Mouse (Mus musculus): ENCODE measurements around the gene Cxcr4. TPM values are rescaled to one million over a fixed set of nuclear protein-coding genes. Genes with fewer than 3 reads are reported as not detected.

The Cxcr4 gene
- polyA plus RNA-seq (2014; fragmentation: Nextera tagmentation; extraction: Ambion mirVana), result 8.6 and 10.7 TPM in 2 replicates

DNA sequence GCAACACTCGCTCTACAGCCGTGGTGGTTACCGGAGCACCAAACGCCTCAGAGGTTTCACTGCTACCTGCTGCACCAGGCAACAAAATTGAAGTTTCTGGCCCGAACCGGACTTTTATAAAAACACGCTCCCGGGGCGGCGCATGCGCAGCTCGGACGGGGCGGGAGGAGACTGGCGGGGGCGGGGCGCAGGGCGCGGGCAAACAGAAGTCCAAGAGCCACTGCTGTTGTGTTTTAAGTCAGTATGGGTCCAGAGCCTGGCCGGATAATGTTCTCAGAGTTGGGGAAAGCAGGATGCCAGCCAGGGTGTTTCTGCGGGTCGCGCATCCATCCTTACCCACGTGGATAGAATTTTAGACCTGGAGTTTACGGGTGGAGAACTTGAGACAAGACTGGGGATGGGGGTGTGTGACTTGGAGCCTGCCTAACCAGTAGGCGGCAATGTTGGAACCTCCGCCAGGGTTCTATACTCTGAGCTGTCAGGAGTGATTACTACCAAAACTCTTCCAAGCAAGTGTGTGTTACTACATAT is at the start of gene Cxcr4:
Cxcr4 (minus strand) TSS at position 83 of the 531 bp plus-strand sequence.
- DNase-seq (ENCODE audit: low spot score), result peak; percentile 82
- no peaks in the 10 kb centered on the region for H3K9me3 ChIP-seq (ENCODE audit: control insufficient read depth, low read length)
- no peaks in the 10 kb centered on the region; the same call in 1 of the 2 replicates for H3K27me3 ChIP-seq (ENCODE audit: control insufficient read depth, insufficient read depth, low read length)
- WGBS, result under 1% methylated on average over 27 of the region's 27 CpGs
- peak within 1 kb of the TSS; percentile 80 for H3K9ac ChIP-seq
- peak within 1 kb of the TSS; percentile 83 for H3K27ac ChIP-seq
- peaks cover 40% of the 10 kb centered on the region for H3K4me1 ChIP-seq (replicated peaks; ENCODE audit: control insufficient read depth, insufficient read depth, low read length)
- H3K36me3 ChIP-seq (replicated peaks; ENCODE audit: control insufficient read depth, insufficient read depth), result no peaks in the 10 kb centered on the region
- peak within 1 kb of the TSS; percentile 93 for H3K4me2 ChIP-seq (replicated peaks)
- H3K4me3 ChIP-seq (replicated peaks; ENCODE audit: low read length), result peak within 1 kb of the TSS; percentile 51
- peak; percentile 67 for ATAC-seq (ENCODE audit: low FRiP score)

DNA sequence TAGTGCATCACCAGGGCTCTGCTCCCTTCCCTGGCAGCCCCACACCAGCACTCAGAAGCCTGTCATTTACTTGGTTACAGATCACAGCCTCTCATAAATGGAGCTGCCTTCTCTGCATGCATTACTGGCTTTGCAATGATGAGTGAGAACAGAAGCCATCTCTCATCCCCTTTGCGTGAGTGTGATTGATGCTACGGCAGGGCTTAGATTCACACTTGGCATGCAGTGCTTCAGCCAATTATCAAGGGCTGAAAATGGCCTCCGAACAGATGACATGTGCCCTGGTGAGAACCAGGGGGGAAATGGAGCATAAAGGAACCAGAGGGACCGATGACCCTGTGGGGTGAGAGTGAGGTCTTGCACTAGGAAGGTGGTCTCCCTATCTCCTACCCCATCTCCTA is 47.6 kb upstream of the Cxcr4 start:
- WGBS, result 35% methylated on average over 4 of the region's 4 CpGs
- ATAC-seq (ENCODE audit: low FRiP score) (0 out of 2 replicates have a peak, but pooled peaks have one; percentile 50), DNase-seq (ENCODE audit: low spot score) (no peak)
- Histone ChIP-seq H3K4me3 (replicated peaks; ENCODE audit: low read length) (no peak overlapping the region), H3K4me2 (replicated peaks) (no peak overlapping the region), H3K9ac (no peak overlapping the region), H3K9me3 (ENCODE audit: control insufficient read depth, low read length) (no peaks in the 10 kb centered on the region), H3K27ac (0 out of 2 replicates have a peak overlapping the region, but pooled peaks have one; percentile 5), H3K36me3 (replicated peaks; ENCODE audit: control insufficient read depth, insufficient read depth) (no peaks in the 10 kb centered on the region), H3K27me3 (ENCODE audit: control insufficient read depth, insufficient read depth, low read length) (no peaks in the 10 kb centered on the region), H3K4me1 (replicated peaks; ENCODE audit: control insufficient read depth, insufficient read depth, low read length) (peaks cover 15% of the 10 kb centered on the region)

DNA sequence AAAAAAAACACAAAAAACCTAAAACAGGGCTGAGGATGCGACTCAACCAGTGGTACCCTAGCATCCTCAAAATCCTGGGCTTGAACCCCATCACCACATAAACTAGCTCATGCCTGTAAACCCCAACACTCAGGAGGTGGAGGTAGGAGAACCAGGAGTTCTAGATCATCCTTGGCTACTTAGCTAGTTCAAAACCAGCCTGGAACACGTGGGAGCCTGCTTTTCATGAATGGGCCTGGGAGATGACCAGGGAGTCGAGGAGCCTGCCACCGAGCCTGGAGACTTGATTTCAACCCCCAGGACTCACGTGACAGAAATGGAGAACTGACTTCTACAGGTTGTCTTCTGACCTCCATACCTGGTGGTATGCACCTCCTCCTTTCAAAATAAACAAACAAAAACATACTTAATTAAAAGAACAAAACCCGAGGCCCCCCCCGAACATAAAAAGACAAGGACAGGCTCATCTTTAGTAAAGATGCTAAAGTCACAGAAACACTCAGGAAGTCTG is 45.2 kb upstream of the Cxcr4 start:
- no peaks in the 10 kb centered on the region for H3K36me3 ChIP-seq (replicated peaks; ENCODE audit: control insufficient read depth, insufficient read depth)
- no peak overlapping the region for H3K4me3 ChIP-seq (replicated peaks; ENCODE audit: low read length)
- peaks cover 6% of the 10 kb centered on the region; the same call in 1 of the 2 replicates for H3K4me1 ChIP-seq (replicated peaks; ENCODE audit: control insufficient read depth, insufficient read depth, low read length)
- DNase-seq (ENCODE audit: low spot score), result no peak
- no peaks in the 10 kb centered on the region for H3K9me3 ChIP-seq (ENCODE audit: control insufficient read depth, low read length)
- H3K27me3 ChIP-seq (ENCODE audit: control insufficient read depth, insufficient read depth, low read length), result no peaks in the 10 kb centered on the region
- WGBS, result 87% methylated on average over 7 of the region's 7 CpGs
- no peak overlapping the region for H3K9ac ChIP-seq
- no peak for ATAC-seq (ENCODE audit: low FRiP score)
- no peak overlapping the region for H3K4me2 ChIP-seq (replicated peaks)
- no peak overlapping the region for H3K27ac ChIP-seq

DNA sequence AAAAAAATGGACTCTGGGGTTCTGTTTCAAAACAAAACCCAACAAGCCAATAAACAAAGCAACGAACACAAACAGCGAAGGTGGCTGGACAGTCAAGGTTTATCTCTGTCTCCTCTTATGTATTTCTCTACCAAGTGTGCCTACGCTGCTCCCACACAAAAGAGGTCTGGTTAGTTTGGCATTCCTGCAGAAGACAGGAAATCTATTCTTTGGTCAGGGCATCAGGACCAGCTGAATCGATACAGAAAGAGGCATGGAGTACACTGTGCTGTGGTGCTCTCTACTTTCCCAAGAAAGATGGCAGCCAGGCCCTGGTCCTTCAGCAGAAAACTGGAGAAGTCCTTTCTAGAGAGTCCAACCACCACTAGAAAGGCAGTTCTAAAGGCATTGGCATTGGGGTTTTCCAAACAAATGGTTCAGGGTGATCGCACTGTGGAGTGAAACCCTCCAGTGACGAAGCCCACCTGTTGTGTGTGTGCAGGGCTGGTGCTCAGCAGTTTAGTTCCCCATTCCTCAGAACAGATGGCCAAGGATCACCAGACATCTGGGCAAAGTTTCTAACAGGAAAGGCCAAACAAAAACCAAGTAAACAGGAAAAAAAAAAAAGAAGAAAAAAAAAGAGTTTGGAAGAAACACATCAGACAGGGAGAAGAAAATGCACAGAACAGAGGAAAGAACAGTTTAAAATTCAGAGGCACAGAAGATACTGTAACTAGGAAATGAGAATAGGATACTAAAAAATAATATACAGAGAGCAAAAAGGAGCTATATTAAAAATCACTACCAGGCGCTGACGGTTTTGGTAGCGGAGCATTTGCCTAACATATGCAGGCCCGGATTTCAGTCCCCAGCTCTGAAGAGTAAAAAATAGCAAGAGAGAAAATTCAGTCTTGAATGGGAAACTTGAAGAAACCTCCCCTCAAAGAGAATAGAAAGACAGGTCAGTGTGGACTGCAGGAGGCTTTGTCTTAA is 44.5 kb upstream of the Cxcr4 start:
- no peak overlapping the region for H3K4me3 ChIP-seq (replicated peaks; ENCODE audit: low read length)
- H3K27me3 ChIP-seq (ENCODE audit: control insufficient read depth, insufficient read depth, low read length), result no peaks in the 10 kb centered on the region
- 91% methylated on average over 10 of the region's 10 CpGs for WGBS
- H3K27ac ChIP-seq, result no peak overlapping the region
- no peaks in the 10 kb centered on the region for H3K36me3 ChIP-seq (replicated peaks; ENCODE audit: control insufficient read depth, insufficient read depth)
- no peak overlapping the region for H3K9ac ChIP-seq
- no peaks in the 10 kb centered on the region for H3K9me3 ChIP-seq (ENCODE audit: control insufficient read depth, low read length)
- 0 out of 2 replicates have a peak, but pooled peaks cover 6% of the 10 kb centered on the region for H3K4me1 ChIP-seq (replicated peaks; ENCODE audit: control insufficient read depth, insufficient read depth, low read length)
- no peak overlapping the region for H3K4me2 ChIP-seq (replicated peaks)
- ATAC-seq (ENCODE audit: low FRiP score) (no peak), DNase-seq (ENCODE audit: low spot score) (no peak)

DNA sequence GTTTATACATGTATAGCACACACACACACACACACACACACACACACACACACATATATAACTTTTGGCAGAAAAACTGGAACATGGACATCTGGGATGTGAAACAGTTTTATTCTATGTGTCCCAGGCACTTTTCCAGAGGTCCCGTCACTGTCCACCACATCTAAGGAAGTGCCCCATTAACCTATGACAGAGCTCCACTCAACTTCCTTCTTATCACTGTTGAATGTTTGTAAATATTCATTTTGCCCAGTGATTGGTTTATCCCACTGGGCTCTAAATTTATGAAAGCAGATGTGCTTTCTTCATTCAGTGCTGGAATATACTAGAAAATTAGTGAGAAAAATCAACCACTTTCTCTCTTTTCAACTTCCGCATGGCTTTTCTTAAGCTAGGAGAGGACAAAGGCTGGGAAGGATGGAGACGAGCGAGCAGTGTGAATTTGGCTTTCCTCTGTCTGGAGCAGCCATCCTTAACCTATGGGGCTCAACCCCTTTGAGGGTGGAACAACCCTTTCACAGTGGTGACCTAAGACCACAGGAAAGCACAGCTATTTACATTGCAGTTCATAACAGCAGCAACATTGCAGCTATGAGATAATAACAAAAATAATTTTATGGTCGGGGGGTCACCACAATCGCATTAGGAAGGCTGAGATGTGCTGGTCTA is 41.8 kb upstream of the Cxcr4 start:
- DNase-seq (ENCODE audit: low spot score) (no peak), ATAC-seq (ENCODE audit: low FRiP score) (no peak)
- no peaks in the 10 kb centered on the region for H3K36me3 ChIP-seq (replicated peaks; ENCODE audit: control insufficient read depth, insufficient read depth)
- H3K4me3 ChIP-seq (replicated peaks; ENCODE audit: low read length), result no peak overlapping the region
- H3K4me2 ChIP-seq (replicated peaks), result no peak overlapping the region
- no peaks in the 10 kb centered on the region for H3K9me3 ChIP-seq (ENCODE audit: control insufficient read depth, low read length)
- no peak overlapping the region for H3K27ac ChIP-seq
- 72% methylated on average over 6 of the region's 6 CpGs for WGBS
- no peak overlapping the region for H3K9ac ChIP-seq
- no peaks in the 10 kb centered on the region for H3K27me3 ChIP-seq (ENCODE audit: control insufficient read depth, insufficient read depth, low read length)
- no peaks in the 10 kb centered on the region for H3K4me1 ChIP-seq (replicated peaks; ENCODE audit: control insufficient read depth, insufficient read depth, low read length)

DNA sequence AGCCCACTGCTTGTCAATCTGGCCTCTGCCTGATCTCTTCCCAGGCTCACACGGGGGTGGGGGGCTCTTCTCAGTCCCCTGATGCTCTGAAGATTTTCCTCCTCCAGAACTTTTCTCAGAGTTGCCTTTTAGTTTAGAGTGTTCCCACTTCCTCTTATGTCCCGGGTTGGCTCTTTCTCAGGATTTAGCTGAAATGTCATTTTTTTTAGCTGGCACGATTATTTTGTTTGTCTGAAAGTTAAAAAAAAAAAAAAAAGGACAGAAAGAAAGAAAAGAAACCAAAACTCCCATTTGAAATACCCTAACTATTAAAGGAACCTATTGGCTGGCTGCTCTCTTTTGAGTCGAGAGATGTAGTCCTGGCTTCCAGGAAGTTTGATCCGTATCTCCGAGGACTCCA is 40.4 kb upstream of the Cxcr4 start:
- Histone ChIP-seq H3K36me3 (replicated peaks; ENCODE audit: control insufficient read depth, insufficient read depth) (no peaks in the 10 kb centered on the region), H3K9ac (no peak overlapping the region), H3K27ac (no peak overlapping the region), H3K4me2 (replicated peaks) (no peak overlapping the region), H3K4me1 (replicated peaks; ENCODE audit: control insufficient read depth, insufficient read depth, low read length) (no peaks in the 10 kb centered on the region), H3K9me3 (ENCODE audit: control insufficient read depth, low read length) (no peaks in the 10 kb centered on the region), H3K4me3 (replicated peaks; ENCODE audit: low read length) (no peak overlapping the region), H3K27me3 (ENCODE audit: control insufficient read depth, insufficient read depth, low read length) (no peaks in the 10 kb centered on the region)
- DNase-seq (ENCODE audit: low spot score) (no peak), ATAC-seq (ENCODE audit: low FRiP score) (no peak)
- WGBS, result 75% methylated on average over 6 of the region's 6 CpGs

DNA sequence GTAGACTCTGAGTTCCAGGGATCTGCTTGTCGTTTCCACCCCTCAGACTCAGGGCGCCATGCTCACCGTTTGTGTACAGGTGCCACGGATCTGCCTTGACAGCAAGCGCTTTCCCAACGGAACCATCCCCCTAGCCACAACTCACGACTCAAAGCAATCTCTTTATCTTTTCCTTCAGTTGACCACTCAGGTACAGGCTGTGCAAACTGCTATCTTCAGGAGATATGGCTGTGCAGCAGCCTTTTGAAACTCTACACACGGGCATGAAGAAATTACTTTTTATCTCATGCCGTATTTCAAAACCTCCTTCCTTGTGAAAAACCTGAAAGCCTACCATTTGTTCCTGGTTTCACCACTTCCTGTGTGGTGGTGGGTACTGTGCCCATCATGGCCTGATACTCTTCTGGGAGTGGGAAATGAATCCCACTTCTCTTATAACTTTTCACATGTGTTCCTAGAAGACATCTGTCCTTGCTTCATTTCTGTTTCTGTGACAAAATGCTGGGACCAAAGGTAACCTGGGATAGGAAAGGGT is 34.1 kb upstream of the Cxcr4 start:
- Histone ChIP-seq H3K4me2 (replicated peaks) (no peak overlapping the region), H3K27me3 (ENCODE audit: control insufficient read depth, insufficient read depth, low read length) (no peaks in the 10 kb centered on the region), H3K4me3 (replicated peaks; ENCODE audit: low read length) (no peak overlapping the region), H3K9me3 (ENCODE audit: control insufficient read depth, low read length) (no peaks in the 10 kb centered on the region), H3K9ac (no peak overlapping the region), H3K36me3 (replicated peaks; ENCODE audit: control insufficient read depth, insufficient read depth) (no peaks in the 10 kb centered on the region), H3K27ac (no peak overlapping the region), H3K4me1 (replicated peaks; ENCODE audit: control insufficient read depth, insufficient read depth, low read length) (no peaks in the 10 kb centered on the region; the same call in 1 of the 2 replicates)
- WGBS, result 90% methylated on average over 9 of the region's 9 CpGs
- DNase-seq (ENCODE audit: low spot score) (no peak), ATAC-seq (ENCODE audit: low FRiP score) (no peak)

DNA sequence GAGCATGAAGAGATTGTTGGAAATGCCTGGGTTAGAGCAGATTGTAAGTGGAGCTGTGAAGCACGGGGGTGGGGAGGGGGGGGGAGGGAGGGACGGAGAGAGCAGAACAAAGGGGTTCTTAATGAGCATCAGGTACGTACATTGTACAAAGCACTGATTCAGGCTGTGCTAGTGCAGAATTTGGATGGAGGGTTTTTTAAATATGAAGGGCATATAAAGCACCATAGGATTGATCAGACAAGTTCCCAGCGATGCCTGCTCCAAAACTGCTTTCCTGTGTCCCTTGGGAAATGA is 31.4 kb upstream of the Cxcr4 start:
- Histone ChIP-seq H3K27ac (peak overlapping the region; percentile 66), H3K4me3 (replicated peaks; ENCODE audit: low read length) (no peak overlapping the region), H3K4me1 (replicated peaks; ENCODE audit: control insufficient read depth, insufficient read depth, low read length) (no peaks in the 10 kb centered on the region; the same call in 1 of the 2 replicates), H3K27me3 (ENCODE audit: control insufficient read depth, insufficient read depth, low read length) (no peaks in the 10 kb centered on the region), H3K36me3 (replicated peaks; ENCODE audit: control insufficient read depth, insufficient read depth) (no peaks in the 10 kb centered on the region), H3K9me3 (ENCODE audit: control insufficient read depth, low read length) (no peaks in the 10 kb centered on the region), H3K4me2 (replicated peaks) (no peak overlapping the region), H3K9ac (no peak overlapping the region)
- 32% methylated on average over 4 of the region's 4 CpGs for WGBS
- 0 out of 2 replicates have a peak, but pooled peaks have one; percentile 51 for ATAC-seq (ENCODE audit: low FRiP score)
- DNase-seq (ENCODE audit: low spot score), result no peak
